Mouse (Mus musculus) liver, adult 2 months (tissue): ENCODE data around the gene A930017K11Rik. TPM values are rescaled to one million over a fixed set of nuclear protein-coding genes. Genes with fewer than 3 reads are reported as not detected.

Source experiments
- DNase-seq: peaks from one replicate; pipeline ENCODE4 v3.0.0-alpha.2; 2011; ENCODE audit warnings: low read depth, low spot score; ENCODE audit errors: extremely low read depth
- H3K27ac ChIP-seq: fragments of 200-500 bp; replicated peaks from 2 replicates; pipeline ENCODE4 v1.5.1; 2012; ENCODE audit warnings: low read depth, mild to moderate bottlenecking, control low read depth, inconsistent platforms, low read length; ENCODE audit not compliant: insufficient read depth
- H3K27me3 ChIP-seq: fragments of 200-500 bp; 2 replicates; pipeline ENCODE4 v1.6.1; 2012; ENCODE audit warnings: mild to moderate bottlenecking, moderate library complexity, low read length, inconsistent platforms; ENCODE audit not compliant: control insufficient read depth, insufficient read depth
- H3K36me3 ChIP-seq: fragments of 200-500 bp; 2 replicates; pipeline ENCODE4 v1.6.1; 2012; ENCODE audit warnings: low read length, inconsistent platforms; ENCODE audit not compliant: control insufficient read depth, insufficient read depth
- H3K4me1 ChIP-seq: fragments of 200-500 bp; 2 replicates; pipeline ENCODE4 v1.6.1; 2011; ENCODE audit warnings: low read length; ENCODE audit not compliant: control insufficient read depth, insufficient read depth
- H3K4me3 ChIP-seq: fragments of 200-500 bp; 2 replicates; pipeline ENCODE4 v1.5.1; 2011; ENCODE audit warnings: low read depth, mild to moderate bottlenecking, control low read depth, low read length, moderate library complexity; ENCODE audit not compliant: insufficient read depth
- H3K79me2 ChIP-seq: fragments of 200-500 bp; 2 replicates; pipeline ENCODE4 v1.6.1; 2012; ENCODE audit warnings: inconsistent platforms, mild to moderate bottlenecking, low read length, moderate library complexity; ENCODE audit not compliant: control insufficient read depth, insufficient read depth
- H3K9ac ChIP-seq: fragments of 200-500 bp; 2 replicates; pipeline ENCODE4 v1.6.1; 2012; ENCODE audit warnings: low read depth, mild to moderate bottlenecking, control low read depth, inconsistent platforms, low read length
- CTCF ChIP-seq: fragments of 200-500 bp; IDR thresholded peaks from 2 replicates; pipeline ENCODE4 v1.5.1; 2011; ENCODE audit warnings: low read depth, low read length, control low read depth
- POLR2A ChIP-seq: fragments of 200-500 bp; IDR thresholded peaks from 2 replicates; pipeline ENCODE4 v1.6.1; 2011; ENCODE audit warnings: low read length, control low read depth; ENCODE audit not compliant: insufficient read depth; ENCODE audit errors: extremely low read depth
- WGBS: fragments of 180-500 bp; shearing (Covaris S2); methylation state at CpG from one replicate; pipeline ENCODE4 v1.1.7; 2018; 5-methylcytosine and 5-hydroxymethylcytosine counted together
- polyA plus RNA-seq: library from polyadenylated mRNA; depleted of rRNA; stranded (reverse); fragments of >200 nt; gene quantifications from 2 replicates; pipeline ENCODE4 v1.2.3, GENCODE M21; 2012
- total RNA-seq: library from RNA; depleted of rRNA; stranded (reverse); fragments of >200 nt; gene quantifications from 2 replicates; pipeline ENCODE4 v1.2.3, GENCODE M21; 2014

Gene A930017K11Rik
- total and polyA plus RNA-seq, 2 experiments, result not detected

DNA sequence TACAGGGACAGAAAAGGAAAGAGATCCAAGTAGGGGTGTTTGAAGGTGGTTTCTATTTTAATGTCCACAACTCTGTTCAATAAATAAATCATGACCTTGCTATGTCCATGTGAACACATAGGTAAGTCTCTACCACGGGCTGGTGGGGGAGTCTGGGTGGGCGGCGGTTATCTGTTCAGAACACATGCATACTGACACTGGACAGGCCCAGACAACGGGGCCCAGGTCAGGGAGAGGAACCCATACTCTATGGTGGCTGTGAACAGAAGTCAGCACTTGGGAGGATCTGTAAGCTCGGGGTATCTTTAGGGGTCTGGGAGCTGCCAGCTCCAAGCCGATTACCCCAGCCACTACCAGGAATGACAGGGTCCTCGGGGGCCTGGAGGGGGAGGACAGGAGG lies 6.0 kb downstream of the A930017K11Rik start:
- TF ChIP-seq POLR2A (no peak), CTCF (no peak)
- H3K27ac ChIP-seq, result no peak overlapping the region
- no peak for DNase-seq
- no peaks in the 10 kb centered on the region for H3K79me2 ChIP-seq
- 79% methylated on average over 7 of the region's 7 CpGs for WGBS
- no peaks in the 10 kb centered on the region for H3K4me1 ChIP-seq
- no peaks in the 10 kb centered on the region for H3K27me3 ChIP-seq
- H3K36me3 ChIP-seq, result no peaks in the 10 kb centered on the region
- no peak overlapping the region for H3K9ac ChIP-seq
- no peak overlapping the region for H3K4me3 ChIP-seq

DNA sequence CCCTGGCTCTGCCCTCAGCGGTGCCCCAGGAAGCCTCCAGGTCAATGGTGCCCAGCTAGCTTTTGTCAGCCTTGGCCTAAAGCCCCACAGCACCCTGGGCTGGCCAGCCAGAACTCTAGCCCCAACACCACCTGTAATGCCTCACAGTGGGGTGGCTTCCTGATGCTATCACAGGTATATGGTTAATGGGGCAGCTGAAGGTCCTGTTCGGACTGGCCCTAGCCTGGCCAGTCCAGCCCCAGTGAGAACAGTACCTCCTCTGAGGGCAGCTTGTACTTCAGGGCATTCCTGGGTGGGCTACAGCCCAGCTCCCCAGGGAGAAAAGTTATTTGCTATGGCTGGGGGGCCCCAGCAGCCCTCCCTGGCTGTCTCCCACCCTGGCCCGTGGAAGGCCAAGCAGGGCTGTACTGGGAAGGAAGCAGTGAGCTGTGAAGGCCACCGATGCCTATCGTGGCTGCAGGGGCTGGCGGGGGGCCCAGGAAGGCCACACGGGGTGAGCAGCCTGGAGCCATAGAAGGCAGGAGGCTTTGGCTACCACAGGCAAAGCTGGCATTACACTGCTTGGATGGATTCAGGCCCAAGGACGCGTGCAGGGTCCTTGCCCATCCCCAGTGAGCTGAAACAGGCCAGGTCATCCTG lies 6.7 kb downstream of the A930017K11Rik start:
- TF ChIP-seq CTCF (no peak), POLR2A (no peak)
- H3K9ac ChIP-seq, result no peak overlapping the region
- peaks cover 6% of the 10 kb centered on the region for H3K4me1 ChIP-seq
- DNase-seq, result no peak
- H3K36me3 ChIP-seq, result no peaks in the 10 kb centered on the region
- no peaks in the 10 kb centered on the region for H3K27me3 ChIP-seq
- H3K27ac ChIP-seq, result no peak overlapping the region
- 77% methylated on average over 9 of the region's 9 CpGs for WGBS
- H3K79me2 ChIP-seq, result 0 out of 2 replicates have a peak, but pooled peaks cover 2% of the 10 kb centered on the region
- no peak overlapping the region for H3K4me3 ChIP-seq

DNA sequence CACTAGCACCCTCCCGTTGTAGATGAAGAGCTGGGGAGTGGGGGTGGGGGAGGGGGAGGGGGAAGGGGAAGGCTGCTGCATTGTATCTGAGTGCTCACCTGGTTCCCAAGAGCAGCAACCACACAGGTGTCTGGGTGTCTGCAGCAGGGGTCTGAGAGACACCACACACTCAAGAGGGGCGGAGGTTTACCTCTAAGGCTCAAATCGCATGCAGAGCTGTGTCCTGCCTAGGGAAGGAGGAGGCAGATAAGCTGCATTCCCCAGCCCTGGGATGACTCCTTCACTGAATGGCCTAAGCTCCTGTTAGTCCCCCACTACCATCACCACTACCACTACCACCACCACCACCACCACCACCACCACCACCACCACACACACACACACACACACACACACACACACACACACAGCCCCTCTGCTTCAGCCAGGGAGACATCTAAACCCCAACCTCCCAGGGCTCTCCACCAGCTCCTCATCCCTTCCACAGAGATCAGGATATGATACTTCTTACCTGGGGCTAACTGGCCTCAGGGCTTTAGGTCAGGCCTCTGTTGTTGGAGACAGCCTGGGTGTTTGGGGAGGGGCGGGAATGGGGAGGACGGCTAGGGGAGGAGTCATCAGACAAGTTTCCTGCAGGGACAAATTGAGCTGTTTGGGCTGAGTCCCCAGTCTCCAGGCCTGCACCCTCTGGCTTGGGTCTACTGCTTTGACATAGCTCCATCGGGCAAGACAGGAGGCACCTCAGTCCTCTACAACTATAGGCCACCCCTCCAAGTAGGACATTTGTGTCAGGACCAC lies 7.8 kb downstream of the A930017K11Rik start, which contains the start of the genes Pigq and Nhlrc4:
Gene Pigq (minus strand): TSS at position 571 of the 798 bp plus-strand sequence.
Gene Nhlrc4 (minus strand): TSS at position 596 of the 798 bp plus-strand sequence.
- Histone ChIP-seq H3K27ac (no peak within 1 kb of the TSS), H3K4me3 (no peak within 1 kb of the TSS), H3K9ac (no peak within 1 kb of the TSS), H3K36me3 (no peaks in the 10 kb centered on the region), H3K27me3 (no peaks in the 10 kb centered on the region), H3K79me2 (peaks cover 4% of the 10 kb centered on the region; the same call in 1 of the 2 replicates), H3K4me1 (peaks cover 7% of the 10 kb centered on the region)
- TF ChIP-seq CTCF, result no peak
- DNase-seq, result no peak
- WGBS, result 67% methylated on average over 6 of the region's 6 CpGs

DNA sequence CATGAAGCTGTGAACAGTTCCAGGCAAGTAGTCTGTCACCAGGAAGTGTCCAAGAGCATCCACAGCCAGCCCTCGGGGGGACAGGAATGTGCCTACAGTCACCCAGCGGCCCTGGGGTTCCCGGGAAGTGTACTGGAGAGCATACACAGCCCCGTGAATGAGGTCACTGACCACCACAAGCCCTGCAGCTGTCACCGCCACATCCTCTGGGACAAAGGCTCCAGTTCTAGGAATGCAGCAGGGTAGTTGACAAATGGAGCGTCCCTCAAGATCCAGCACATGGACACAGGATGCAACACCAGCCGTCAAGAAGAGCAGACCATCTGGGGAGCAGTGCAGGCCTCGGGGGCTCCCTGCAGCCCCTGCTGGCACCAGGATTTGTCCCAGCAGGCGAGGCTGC lies 8.6 kb downstream of the A930017K11Rik start:
- TF ChIP-seq POLR2A (no peak), CTCF (no peak)
- peaks cover 4% of the 10 kb centered on the region; the same call in 1 of the 2 replicates for H3K79me2 ChIP-seq
- H3K27me3 ChIP-seq, result no peaks in the 10 kb centered on the region
- H3K4me1 ChIP-seq, result peaks cover 7% of the 10 kb centered on the region
- H3K27ac ChIP-seq, result no peak overlapping the region
- no peaks in the 10 kb centered on the region for H3K36me3 ChIP-seq
- H3K9ac ChIP-seq, result no peak overlapping the region
- no peak overlapping the region for H3K4me3 ChIP-seq
- 86% methylated on average over 9 of the region's 9 CpGs for WGBS
- DNase-seq, result no peak

DNA sequence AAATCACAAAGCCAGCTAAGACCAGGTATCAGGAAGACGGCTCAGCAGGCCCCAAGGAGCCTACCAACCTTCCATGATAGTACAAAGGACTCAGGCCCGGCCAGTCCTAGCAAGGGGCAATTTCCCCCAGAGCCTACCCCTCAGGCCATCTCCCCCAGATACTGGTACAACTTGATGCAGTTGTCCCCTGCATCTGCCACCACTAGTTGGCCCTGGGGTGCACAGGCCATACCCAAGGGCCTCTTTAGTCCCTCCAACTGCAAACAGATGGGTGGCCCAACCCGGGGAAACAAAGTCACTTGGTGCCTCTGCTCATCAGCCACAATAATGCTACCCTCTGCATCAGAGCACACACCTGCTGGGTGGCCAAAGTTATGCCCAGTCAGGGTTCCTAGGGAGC lies 9.1 kb downstream of the A930017K11Rik start:
- WGBS, result 85% methylated on average over 3 of the region's 3 CpGs
- Histone ChIP-seq H3K9ac (no peak overlapping the region), H3K27ac (no peak overlapping the region), H3K79me2 (peaks cover 4% of the 10 kb centered on the region; the same call in 1 of the 2 replicates), H3K27me3 (no peaks in the 10 kb centered on the region), H3K4me1 (peaks cover 7% of the 10 kb centered on the region), H3K4me3 (no peak overlapping the region), H3K36me3 (no peaks in the 10 kb centered on the region)
- TF ChIP-seq CTCF (no peak), POLR2A (no peak)
- no peak for DNase-seq

DNA sequence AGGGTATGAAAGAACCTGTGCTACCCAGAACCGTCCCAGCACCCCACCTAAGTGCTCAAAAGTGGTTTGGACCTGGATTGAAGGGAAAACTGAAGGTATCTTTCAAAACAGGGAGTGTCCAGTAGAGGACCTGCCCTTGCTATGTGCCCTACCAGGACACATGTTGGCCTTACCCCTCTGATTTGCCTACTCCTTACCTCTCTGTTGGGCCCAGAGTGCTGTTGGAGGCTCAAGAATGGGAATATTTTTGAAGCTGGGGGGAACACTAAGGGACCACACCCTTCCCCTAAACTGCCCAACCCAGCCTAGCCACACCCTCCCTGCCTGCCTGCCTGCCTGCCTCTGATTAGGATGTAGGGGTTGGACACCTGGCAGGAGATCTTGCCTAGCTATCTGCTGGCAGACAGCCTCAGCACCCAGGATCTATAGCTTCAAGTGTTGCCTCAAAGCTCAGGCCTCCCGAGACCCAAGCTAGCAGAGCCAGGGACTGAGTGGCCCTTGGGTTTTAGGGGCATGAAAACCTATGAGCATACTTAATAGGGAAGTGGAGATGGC lies 9.7 kb downstream of the A930017K11Rik start:
- Histone ChIP-seq H3K27ac (no peak overlapping the region), H3K9ac (no peak overlapping the region)
- 83% methylated on average over 2 of the region's 2 CpGs for WGBS

More for the DNA sequence above, 9.7 kb downstream of the A930017K11Rik start:
- DNase-seq, result no peak
- H3K4me1 ChIP-seq, result peaks cover 7% of the 10 kb centered on the region
- TF ChIP-seq CTCF, result no peak
- TF ChIP-seq POLR2A, result no peak
- no peak overlapping the region for H3K4me3 ChIP-seq
- H3K36me3 ChIP-seq, result no peaks in the 10 kb centered on the region
- peaks cover 5% of the 10 kb centered on the region; the same call in 1 of the 2 replicates for H3K79me2 ChIP-seq
- no peaks in the 10 kb centered on the region for H3K27me3 ChIP-seq
